Mouse (Mus musculus) CH12.LX (cell line): ENCODE measurements at regions not wholly inside any gene's neighbourhood (a gene's known extent, or its start where the extent isn't known, plus 50 kb on each side); places are given as distances from the start of the nearest gene placed in this dataset.
"Not testable (repeated sequence)": the region's sequence is repeated elsewhere in the genome, so short reads cannot be mapped to it uniquely, and the experiment has no call there.

Experiments
- DNase-seq: peaks from one replicate; pipeline ENCODE4 v3.0.0-alpha.2; 2013; ENCODE audit errors: extremely low read depth
- H3K27ac ChIP-seq: 2 replicates; pipeline ENCODE4 v1.5.1; 2012; ENCODE audit warnings: low read depth, mild to moderate bottlenecking, control low read depth, moderate library complexity; ENCODE audit not compliant: insufficient read depth
- H3K27me3 ChIP-seq: replicated peaks from 2 replicates; pipeline ENCODE3; 2012; ENCODE audit warnings: inconsistent platforms
- H3K36me3 ChIP-seq, 2 experiments: replicated peaks in 1 of 2; 2 replicates each; pipeline versions ENCODE3 to v1.6.1; 2012; ENCODE audit warnings: inconsistent platforms in 1 of 2, low read length in 1 of 2, mild to moderate bottlenecking in 1 of 2, mixed read lengths in 1 of 2, moderate library complexity in 1 of 2; ENCODE audit not compliant: control insufficient read depth in 1 of 2, insufficient read depth in 1 of 2
- H3K4me1 ChIP-seq, 2 experiments: 2 replicates each; pipeline ENCODE4 v1.6.1; 2012; ENCODE audit warnings: inconsistent platforms in 1 of 2, moderate library complexity in 1 of 2; ENCODE audit not compliant: insufficient read depth in 2 of 2, control insufficient read depth in 1 of 2
- H3K4me2 ChIP-seq: 2 replicates; pipeline ENCODE4 v1.6.1; 2012; ENCODE audit warnings: low read depth, mild to moderate bottlenecking, control low read depth; ENCODE audit not compliant: poor library complexity, insufficient read depth, severe bottlenecking
- H3K4me3 ChIP-seq, 3 experiments: fragments of 150-350 bp in 1 of 3; sonication (generic) in 1 of 3; replicated peaks in 1 of 3; 2 replicates each; pipeline versions ENCODE3 to v1.5.1; 2011 to 2012; ENCODE audit warnings: low read depth in 2 of 3, low read length in 2 of 3, mild to moderate bottlenecking in 2 of 3, moderate library complexity in 2 of 3, control low read depth in 1 of 3, improper control_type of control experiment in 1 of 3, inconsistent platforms in 1 of 3, mixed read lengths in 1 of 3; ENCODE audit not compliant: poor library complexity in 1 of 3
- H3K79me2 ChIP-seq: replicated peaks from 2 replicates; pipeline ENCODE4 v1.6.1; 2012; ENCODE audit warnings: mild to moderate bottlenecking, moderate library complexity; ENCODE audit not compliant: control insufficient read depth, poor library complexity, insufficient read depth, severe bottlenecking; ENCODE audit errors: extremely low read depth
- H3K9ac ChIP-seq: 2 replicates; pipeline ENCODE4 v1.6.1; 2012; ENCODE audit warnings: low read depth, mild to moderate bottlenecking, control low read depth, moderate library complexity; ENCODE audit not compliant: insufficient read depth
- H3K9me3 ChIP-seq: replicated peaks from 2 replicates; pipeline ENCODE3; 2012; ENCODE audit warnings: low read length, inconsistent platforms, mixed read lengths
- BHLHE40 ChIP-seq: IDR thresholded peaks from 2 replicates; pipeline ENCODE4 v1.6.1; 2011; ENCODE audit warnings: mild to moderate bottlenecking, low read depth, low read length, improper control_type of control experiment
- CHD2 ChIP-seq: IDR thresholded peaks from 2 replicates; pipeline ENCODE4 v1.6.1; 2011; ENCODE audit warnings: low read length, improper control_type of control experiment
- HCFC1 ChIP-seq: IDR thresholded peaks from 2 replicates; pipeline ENCODE4 v1.6.1; 2012; ENCODE audit warnings: low read depth, mild to moderate bottlenecking, inconsistent platforms, low read length, improper control_type of control experiment
- JUND ChIP-seq: conservative IDR thresholded peaks from 2 replicates; pipeline ENCODE4 v1.6.1; 2011; ENCODE audit warnings: low read depth, low read length, improper control_type of control experiment
- MXI1 ChIP-seq: IDR thresholded peaks from 2 replicates; pipeline ENCODE4 v1.6.1; 2011; ENCODE audit warnings: mild to moderate bottlenecking, low read depth, low read length, improper control_type of control experiment
- NRF1 ChIP-seq: IDR thresholded peaks from 2 replicates; pipeline ENCODE4 v1.6.1; 2014; ENCODE audit warnings: low read depth, mild to moderate bottlenecking, inconsistent platforms, low read length, improper control_type of control experiment, moderate library complexity
- SIN3A ChIP-seq: IDR thresholded peaks from 2 replicates; pipeline ENCODE4 v1.6.1; 2012; ENCODE audit warnings: low read length, improper control_type of control experiment, inconsistent platforms
- TBP ChIP-seq: conservative IDR thresholded peaks from 2 replicates; pipeline ENCODE4 v1.6.1; 2011; ENCODE audit warnings: low read depth, low read length, improper control_type of control experiment
- USF2 ChIP-seq: conservative IDR thresholded peaks from 2 replicates; pipeline ENCODE4 v1.6.1; 2011; ENCODE audit warnings: low read depth, low read length, improper control_type of control experiment
- ZKSCAN1 ChIP-seq: IDR thresholded peaks from 2 replicates; pipeline ENCODE4 v1.6.1; 2012; ENCODE audit warnings: low read depth, inconsistent platforms, low read length, improper control_type of control experiment, borderline replicate concordance
- ZNF384 ChIP-seq: IDR thresholded peaks from 2 replicates; pipeline ENCODE4 v1.6.1; 2012; ENCODE audit warnings: low read depth, low read length, improper control_type of control experiment, inconsistent platforms
- dilution Hi-C: fragments of 300-500 bp; cut with MboI; formaldehyde crosslinking; loops from 2 replicates; pipeline ENCODE4 v1.14.3; 2020; ENCODE audit warnings: low sequenced_read_pairs; ENCODE audit not compliant: extremely low pct_unique_long_range_greater_than_20kb, extremely low pct_ligation_motif_present
- in situ Hi-C: fragments of 300-500 bp; cut with MboI; formaldehyde crosslinking; loops from 3 replicates; pipeline ENCODE4 v1.14.3; 2019; ENCODE audit warnings: low sequenced_read_pairs, low pct_ligation_motif_present, low pct_unique_long_range_greater_than_20kb, mixed read lengths

GRCm38 (mm10) chr10:69034390-69035120 is 116.7 kb upstream of the Rhobtb1 start:
- Histone ChIP-seq H3K4me2 (no peak overlapping the region), H3K9ac (no peak overlapping the region), H3K4me3 (no peak overlapping the region), H3K36me3 (no peaks in the 10 kb centered on the region), H3K27ac (no peak overlapping the region), H3K27me3 (no peaks in the 10 kb centered on the region), H3K79me2 (no peaks in the 10 kb centered on the region), H3K4me1 (no peaks in the 10 kb centered on the region), H3K9me3 (no peaks in the 10 kb centered on the region)
- no peak for DNase-seq
- no peak for TF ChIP-seq NRF1
- TF ChIP-seq SIN3A: no peak
- no peak for TF ChIP-seq USF2
- TF ChIP-seq ZKSCAN1: no peak
- TF ChIP-seq MXI1: no peak
- dilution Hi-C loops: no loop called here
- in situ Hi-C loops: no loop called here

GRCm38 (mm10) chr10:69035536-69035935 is 115.7 kb upstream of the Rhobtb1 start:
- in situ Hi-C loops, H3K9me3 ChIP-seq, H3K79me2 ChIP-seq, H3K36me3 ChIP-seq, H3K9ac ChIP-seq, H3K27me3 ChIP-seq, H3K4me2 ChIP-seq, H3K4me3 ChIP-seq, DNase-seq, H3K4me1 ChIP-seq, dilution Hi-C loops, H3K27ac ChIP-seq: not testable (repeated sequence)

- no peaks in the 10 kb centered on the region for H3K27me3 ChIP-seq
- no peaks in the 10 kb centered on the region for H3K4me1 ChIP-seq
- H3K9me3 ChIP-seq: no peaks in the 10 kb centered on the region
- no peak overlapping the region for H3K9ac ChIP-seq
- no peaks in the 10 kb centered on the region for H3K36me3 ChIP-seq
- in situ Hi-C loops: no loop called here
- H3K27ac ChIP-seq: no peak overlapping the region
- DNase-seq: no peak
- no peak overlapping the region for H3K4me2 ChIP-seq
- dilution Hi-C loops: no loop called here
- H3K79me2 ChIP-seq: no peaks in the 10 kb centered on the region
- TF ChIP-seq TBP (no peak), MXI1 (no peak), BHLHE40 (no peak), ZNF384 (no peak), HCFC1 (no peak), CHD2 (no peak), JUND (no peak)
- H3K4me3 ChIP-seq: no peak overlapping the region
Measured at GRCm38 (mm10) chr10:69036096-69036495, 115.1 kb upstream of the Rhobtb1 start.
